Mouse (Mus musculus): ENCODE measurements around the gene Clrn3. TPM values are rescaled to one million over a fixed set of nuclear protein-coding genes. Genes with fewer than 3 reads are reported as not detected.
A peak's percentile ranks its signal among the peaks of the same experiment; 100 is the strongest.

Clrn3 gene
- polyA plus RNA-seq, 1 experiment, result not detected

GRCm38 (mm10) chr7:135475981-135476380 is 52.5 kb downstream of the Clrn3 start:
- H3K27me3 ChIP-seq (ENCODE audit: control insufficient read depth, insufficient read depth, low read length), result no peaks in the 10 kb centered on the region; the same call in 1 of the 2 replicates
- H3K27ac ChIP-seq (ENCODE audit: insufficient read depth, low read length), result no peak overlapping the region
- no peaks in the 10 kb centered on the region for H3K4me1 ChIP-seq (ENCODE audit: control insufficient read depth, insufficient read depth, low read length)
- H3K4me3 ChIP-seq (replicated peaks; ENCODE audit: insufficient read depth, low read depth, low read length), result no peak overlapping the region
- TF ChIP-seq CTCF (IDR thresholded peaks at IDR 0.05; ENCODE audit: borderline replicate concordance, insufficient read depth, low read depth, low read length) (no peak), POLR2A (IDR thresholded peaks at IDR 0.05; ENCODE audit: borderline replicate concordance, insufficient read depth, low read length) (no peak)
- no peak for DNase-seq
- 50% methylated on average over 8 of the region's 8 CpGs for WGBS

DNA sequence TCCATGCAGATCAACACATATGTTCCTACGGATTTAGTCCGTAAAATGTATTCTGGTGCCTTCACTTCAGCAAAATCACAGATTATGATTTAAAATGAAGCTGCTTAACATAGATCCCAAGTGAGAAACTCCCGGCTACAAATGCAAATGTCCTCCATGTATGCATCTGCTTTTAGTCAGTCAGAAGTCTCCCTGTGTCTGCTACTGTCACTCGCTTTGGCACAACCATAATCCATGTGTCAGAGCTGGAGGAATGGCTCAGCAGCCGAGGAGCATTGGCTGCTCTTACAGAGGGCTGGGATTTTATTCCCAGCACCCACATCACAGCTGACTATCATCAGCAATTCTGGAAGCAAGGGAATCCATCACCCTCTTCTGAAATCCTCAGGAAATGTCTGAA is 58.1 kb downstream of the Clrn3 start:
- no peak for DNase-seq
- Histone ChIP-seq H3K4me1 (ENCODE audit: control insufficient read depth, insufficient read depth, low read length) (no peaks in the 10 kb centered on the region), H3K27ac (ENCODE audit: insufficient read depth, low read length) (no peak overlapping the region), H3K27me3 (ENCODE audit: control insufficient read depth, insufficient read depth, low read length) (no peaks in the 10 kb centered on the region), H3K4me3 (replicated peaks; ENCODE audit: insufficient read depth, low read depth, low read length) (no peak overlapping the region)
- WGBS, result 83% methylated on average over 5 of the region's 5 CpGs
- no peak for TF ChIP-seq POLR2A (IDR thresholded peaks at IDR 0.05; ENCODE audit: borderline replicate concordance, insufficient read depth, low read length)
- no peak for TF ChIP-seq CTCF (IDR thresholded peaks at IDR 0.05; ENCODE audit: borderline replicate concordance, insufficient read depth, low read depth, low read length)

- no peaks in the 10 kb centered on the region for H3K27me3 ChIP-seq (ENCODE audit: control insufficient read depth, insufficient read depth, low read length)
- no peak for DNase-seq
- H3K4me1 ChIP-seq (ENCODE audit: control insufficient read depth, insufficient read depth, low read length), result no peaks in the 10 kb centered on the region
- H3K4me3 ChIP-seq (replicated peaks; ENCODE audit: insufficient read depth, low read depth, low read length), result no peak overlapping the region
- 64% methylated on average over 7 of the region's 7 CpGs for WGBS
- no peak overlapping the region for H3K27ac ChIP-seq (ENCODE audit: insufficient read depth, low read length)
- TF ChIP-seq CTCF (IDR thresholded peaks at IDR 0.05; ENCODE audit: borderline replicate concordance, insufficient read depth, low read depth, low read length), result no peak
- no peak for TF ChIP-seq POLR2A (IDR thresholded peaks at IDR 0.05; ENCODE audit: borderline replicate concordance, insufficient read depth, low read length)
Measured at GRCm38 (mm10) chr7:135468631-135469030, 59.8 kb downstream of the Clrn3 start.

DNA sequence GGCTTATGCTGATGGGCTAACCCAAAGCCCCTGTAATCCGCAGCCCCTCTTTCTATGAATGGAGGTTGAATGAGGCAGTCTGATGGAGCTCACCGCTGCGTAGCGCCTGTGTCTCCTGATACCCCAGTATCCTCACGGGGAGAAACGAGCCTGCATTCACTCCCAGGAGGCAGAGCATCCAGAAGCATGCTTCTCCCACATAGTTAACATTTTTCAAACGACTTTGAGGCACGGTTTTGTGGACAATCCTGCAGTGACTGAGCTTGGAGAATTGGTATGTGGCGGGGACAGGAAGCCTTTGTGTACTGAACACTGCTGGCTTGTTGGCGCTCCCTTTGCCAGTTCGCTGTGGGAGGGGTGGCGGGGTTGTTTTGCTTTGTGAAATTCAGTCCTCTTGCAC is 63.2 kb downstream of the Clrn3 start:
- 14% methylated on average over 12 of the region's 12 CpGs for WGBS
- Histone ChIP-seq H3K4me1 (ENCODE audit: control insufficient read depth, insufficient read depth, low read length) (no peaks in the 10 kb centered on the region), H3K27ac (ENCODE audit: insufficient read depth, low read length) (no peak overlapping the region), H3K27me3 (ENCODE audit: control insufficient read depth, insufficient read depth, low read length) (no peaks in the 10 kb centered on the region; the same call in 1 of the 2 replicates), H3K4me3 (replicated peaks; ENCODE audit: insufficient read depth, low read depth, low read length) (no peak overlapping the region)
- peak in 1 of 2 experiments; percentile 21 for DNase-seq
- no peak for TF ChIP-seq CTCF (IDR thresholded peaks at IDR 0.05; ENCODE audit: borderline replicate concordance, insufficient read depth, low read depth, low read length)

DNA sequence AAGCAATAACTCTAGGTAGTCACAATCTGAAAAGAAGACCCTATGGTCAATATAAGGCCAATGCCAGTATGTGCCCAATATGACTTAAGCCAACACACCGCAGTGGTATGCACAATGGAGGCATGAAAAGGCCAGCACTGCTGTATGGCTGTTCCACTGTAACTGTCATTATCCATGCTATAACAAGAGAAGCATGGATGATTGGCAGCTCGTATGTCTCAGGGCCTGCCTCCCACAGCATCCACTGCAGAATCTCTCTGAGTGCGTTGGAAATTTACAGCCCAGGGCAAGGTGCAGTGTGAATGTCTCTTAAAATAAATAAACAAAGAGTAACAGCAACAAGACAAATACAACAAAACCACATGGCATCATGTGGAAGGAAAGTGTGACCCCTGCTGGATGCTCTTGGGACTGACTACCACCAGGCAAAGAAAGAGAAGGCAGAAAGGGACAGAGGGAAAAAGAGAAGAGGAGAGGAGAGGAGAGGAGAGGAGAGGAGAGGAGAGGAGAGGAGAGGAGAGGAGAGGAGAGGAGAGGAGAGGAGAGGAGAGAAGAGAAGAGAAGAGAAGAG is 63.7 kb downstream of the Clrn3 start:
- WGBS, result 43% methylated on average over 3 of the region's 3 CpGs
- peak; percentile 24 to 49 for DNase-seq
- TF ChIP-seq POLR2A (IDR thresholded peaks at IDR 0.05; ENCODE audit: borderline replicate concordance, insufficient read depth, low read length) (no peak), CTCF (IDR thresholded peaks at IDR 0.05; ENCODE audit: borderline replicate concordance, insufficient read depth, low read depth, low read length) (peak; percentile 75)
- H3K27ac ChIP-seq (ENCODE audit: insufficient read depth, low read length), result no peak overlapping the region
- H3K27me3 ChIP-seq (ENCODE audit: control insufficient read depth, insufficient read depth, low read length), result no peaks in the 10 kb centered on the region; the same call in 1 of the 2 replicates
- no peaks in the 10 kb centered on the region for H3K4me1 ChIP-seq (ENCODE audit: control insufficient read depth, insufficient read depth, low read length)
- H3K4me3 ChIP-seq (replicated peaks; ENCODE audit: insufficient read depth, low read depth, low read length), result no peak overlapping the region

Other genes starting within 250 kb of the Clrn3 start
- gene Foxi2, start 118.3 kb downstream of the Clrn3 start, polyA plus RNA-seq (2012; rRNA removed), result not detected in 2 replicates
- gene Ptpre, start 8.8 kb upstream of the Clrn3 start, polyA plus RNA-seq (2012; rRNA removed), result 20.8 and 21.2 TPM in 2 replicates
- gene Mki67, start 187.7 kb upstream of the Clrn3 start, polyA plus RNA-seq (2012; rRNA removed), result 0.10 TPM in 2 replicates

Data from cerebellum, adult 2 months (tissue).